Mouse (Mus musculus): ENCODE data around the gene Zfyve26.
"Not testable (repeated sequence)": the region's sequence is repeated elsewhere in the genome, so short reads cannot be mapped to it uniquely, and the experiment has no call there.

Zfyve26 gene

DNA sequence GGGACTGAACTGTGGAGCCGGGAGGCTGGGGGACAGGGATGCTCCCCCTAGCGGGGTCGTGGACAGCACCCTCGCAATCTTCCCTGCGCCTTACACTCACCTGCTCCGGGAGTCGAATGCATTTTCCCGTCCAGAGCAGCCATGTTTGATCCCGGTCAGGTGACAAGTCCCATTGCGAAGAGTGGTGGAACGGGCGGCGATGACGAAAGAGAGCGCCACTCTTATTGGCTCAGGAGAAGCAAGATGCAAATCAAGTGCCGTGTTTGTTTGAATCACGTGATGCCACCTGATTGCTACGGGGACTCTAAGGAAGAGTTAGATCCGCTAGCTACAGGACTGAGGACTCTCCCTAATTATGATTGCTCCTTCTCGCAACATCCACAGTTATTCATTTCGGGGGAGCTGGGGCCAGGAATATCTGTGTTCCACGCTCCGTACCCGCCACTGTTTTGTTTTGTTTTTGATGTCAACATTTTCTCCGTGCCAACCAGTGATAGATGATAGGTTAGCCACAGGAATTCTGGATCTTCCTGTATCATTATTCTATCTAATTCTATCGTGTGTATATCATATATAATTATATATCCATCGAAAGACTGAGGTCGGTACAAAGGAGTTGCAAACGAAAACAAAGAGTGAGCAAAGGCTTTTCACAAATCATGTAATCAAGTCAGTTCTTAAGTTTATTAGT is at the start of gene Zfyve26:
Gene Zfyve26 (minus strand): TSS at position 179 of the 691 bp plus-strand sequence.
- peak; percentile 88 to 92 for DNase-seq (ENCODE audit: low spot score in 2 of 2)

DNA sequence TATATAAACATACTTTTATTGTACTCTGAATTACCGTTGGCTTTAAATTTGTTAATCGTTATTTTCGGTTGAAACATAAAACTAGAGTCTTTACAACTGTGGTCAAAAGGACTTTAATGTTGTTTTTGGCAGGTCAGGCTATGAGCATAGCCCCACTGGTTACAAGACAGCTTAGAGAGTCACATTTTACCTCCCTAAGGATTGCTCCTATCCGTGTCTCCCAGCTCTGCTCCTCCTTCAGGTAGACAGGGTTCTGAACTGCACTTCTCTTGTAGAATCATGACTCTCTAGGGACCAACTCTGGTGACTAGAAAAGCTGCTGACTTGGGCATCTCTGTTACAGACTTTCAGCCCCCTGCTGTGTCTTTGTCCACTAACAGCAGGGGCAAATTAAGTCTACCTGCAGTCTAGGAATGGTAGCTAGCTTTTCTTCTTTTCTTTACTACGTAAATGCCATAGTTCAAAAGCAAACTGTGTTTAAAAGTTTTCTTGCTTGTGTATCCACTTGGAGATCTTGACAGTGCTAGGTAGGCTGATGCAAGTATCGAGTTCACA is 45.3 kb upstream of the Zfyve26 start:
- DNase-seq (ENCODE audit: low spot score in 2 of 2) = no peak

DNA sequence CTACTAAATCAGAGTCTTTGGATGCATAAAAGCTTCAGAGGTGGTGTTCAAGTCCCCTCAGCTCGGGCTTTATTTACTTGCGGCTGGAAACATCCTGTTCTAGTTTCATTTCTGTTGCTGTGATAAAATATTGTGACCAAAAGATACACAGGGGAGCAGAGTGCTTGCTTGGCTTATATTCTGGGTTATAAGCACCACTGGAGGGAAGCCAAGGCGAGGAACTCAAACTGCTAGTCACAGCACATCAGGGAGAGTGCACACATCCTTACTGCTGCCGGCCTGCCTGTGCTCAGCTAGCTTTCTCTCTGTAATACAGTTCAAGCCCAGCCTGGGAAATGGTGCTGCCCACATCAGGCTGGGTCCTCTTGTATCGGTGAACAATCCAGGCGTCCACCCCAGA is 44.4 kb upstream of the Zfyve26 start:
- DNase-seq (ENCODE audit: low spot score in 2 of 2) = peak in 1 of 2 experiments; percentile 34

DNA sequence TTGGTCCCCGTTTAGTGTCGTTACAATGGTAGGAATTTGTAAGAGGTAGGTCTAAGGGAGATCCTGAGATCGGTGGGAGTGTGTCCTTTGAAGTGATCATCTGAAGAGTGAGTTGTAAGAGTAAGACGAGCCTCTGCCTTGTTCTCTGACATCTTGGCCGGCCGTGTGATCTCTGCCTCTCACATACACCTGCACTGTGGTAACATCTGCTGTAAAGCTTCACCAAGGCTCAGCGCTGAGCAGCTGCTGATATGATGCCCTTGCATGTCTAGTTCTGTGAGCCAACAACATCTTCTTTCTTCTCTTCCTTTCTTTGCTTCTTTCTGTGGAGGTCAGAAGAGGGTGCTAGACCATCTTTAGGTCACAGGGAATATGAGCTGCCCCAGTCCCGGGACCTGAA is 42.7 kb upstream of the Zfyve26 start:
- DNase-seq (ENCODE audit: low spot score in 2 of 2) = no peak

DNA sequence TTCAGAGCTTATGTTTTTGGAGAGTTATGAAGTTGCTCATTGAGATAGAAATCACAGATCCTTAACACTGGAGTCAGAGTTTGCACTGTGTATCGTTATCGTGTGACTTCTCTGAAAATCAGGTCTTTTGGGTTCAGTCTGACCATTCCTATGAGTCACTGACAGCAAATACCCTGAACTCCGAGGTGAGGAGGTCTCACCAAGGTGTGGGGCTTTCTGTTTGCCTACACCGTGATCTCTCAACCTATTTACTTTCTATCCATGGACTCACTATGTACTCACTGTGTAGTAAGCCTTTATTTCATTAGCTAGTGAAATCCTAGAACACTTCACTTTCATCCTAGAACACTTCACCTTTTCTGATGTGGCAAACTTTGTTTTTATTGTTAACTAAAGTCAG is 35.6 kb upstream of the Zfyve26 start:
- no peak for DNase-seq (ENCODE audit: low spot score in 2 of 2)

DNA sequence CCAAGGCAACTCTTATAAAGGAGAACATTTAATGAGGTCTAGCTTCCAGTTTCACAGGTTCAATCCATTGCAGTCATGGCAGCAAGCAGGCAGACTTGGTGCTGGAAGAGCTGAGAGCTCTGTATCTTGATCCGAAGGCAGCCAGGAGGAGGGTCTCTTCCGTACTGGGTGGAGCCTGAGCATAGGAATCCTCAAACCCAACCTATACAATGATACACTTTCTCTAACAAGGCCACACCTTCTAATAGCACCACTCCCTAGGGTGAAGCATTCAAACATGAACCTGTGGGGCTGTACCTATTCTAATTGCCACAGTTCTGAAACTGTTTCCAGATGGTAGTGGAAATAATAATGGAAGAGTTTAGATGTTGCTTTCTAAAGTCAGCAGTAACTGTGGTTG is 34.5 kb upstream of the Zfyve26 start:
- no peak for DNase-seq (ENCODE audit: low spot score in 2 of 2)

DNA sequence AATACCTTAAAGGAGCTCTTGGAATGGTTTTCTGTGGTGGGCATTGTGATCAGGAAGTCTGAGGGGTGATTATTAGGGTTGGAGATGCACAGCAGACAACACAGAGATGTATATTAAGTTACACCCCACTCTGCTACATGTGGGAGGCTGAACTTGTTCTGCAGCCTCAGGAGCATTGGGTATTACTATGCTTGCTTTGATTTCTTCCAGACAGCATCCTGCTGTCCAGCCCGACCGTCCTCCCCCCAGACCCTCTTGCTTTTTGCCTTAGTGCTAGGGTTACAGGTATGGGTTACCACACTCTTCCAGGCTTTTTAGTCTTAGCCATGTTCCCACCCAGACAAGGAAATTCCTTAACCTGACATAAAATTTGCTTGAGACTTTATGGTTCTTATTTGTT is 31.8 kb upstream of the Zfyve26 start:
- no peak for DNase-seq (ENCODE audit: low spot score in 2 of 2)

DNA sequence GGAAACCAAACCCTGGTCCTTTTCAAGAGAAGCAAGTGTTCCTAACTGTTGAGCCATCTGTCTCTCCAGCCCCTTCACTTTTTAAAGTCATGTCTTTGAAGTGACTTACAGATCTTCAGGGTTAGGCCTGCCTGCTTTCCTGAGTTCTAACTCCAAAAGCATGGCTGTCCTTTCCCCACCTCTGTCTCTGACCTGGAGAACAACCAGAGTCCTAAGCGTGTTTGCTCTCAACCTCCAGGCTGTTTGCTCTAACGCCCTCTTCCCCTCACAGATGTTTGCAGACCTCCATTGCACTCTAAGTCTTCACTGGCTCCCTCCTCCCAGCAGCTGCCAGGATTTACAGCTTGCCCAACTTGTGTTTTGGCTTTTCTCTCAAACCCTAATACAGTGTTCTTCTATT is 30.6 kb upstream of the Zfyve26 start:
- DNase-seq (ENCODE audit: low spot score in 2 of 2) = no peak

DNA sequence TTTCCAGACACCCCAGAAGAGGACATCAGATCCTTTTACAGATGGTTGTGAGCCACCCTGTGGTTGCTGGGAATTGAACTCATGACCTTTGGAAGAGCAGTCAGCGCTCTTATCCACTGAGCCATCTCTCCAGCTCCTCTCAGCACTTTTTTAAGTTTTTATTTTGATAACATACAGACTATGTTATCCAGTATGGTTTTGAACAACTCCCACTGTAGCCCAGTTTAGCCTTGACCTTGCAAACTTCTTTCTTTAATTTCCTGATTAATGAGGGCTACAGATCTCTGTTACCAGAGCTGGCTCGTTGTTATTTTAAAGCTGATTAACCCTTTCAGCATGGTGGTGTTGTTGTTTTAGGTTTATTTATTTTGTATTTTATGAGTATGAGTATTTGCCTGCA is 30.1 kb upstream of the Zfyve26 start:
- DNase-seq (ENCODE audit: low spot score in 2 of 2) = no peak

DNA sequence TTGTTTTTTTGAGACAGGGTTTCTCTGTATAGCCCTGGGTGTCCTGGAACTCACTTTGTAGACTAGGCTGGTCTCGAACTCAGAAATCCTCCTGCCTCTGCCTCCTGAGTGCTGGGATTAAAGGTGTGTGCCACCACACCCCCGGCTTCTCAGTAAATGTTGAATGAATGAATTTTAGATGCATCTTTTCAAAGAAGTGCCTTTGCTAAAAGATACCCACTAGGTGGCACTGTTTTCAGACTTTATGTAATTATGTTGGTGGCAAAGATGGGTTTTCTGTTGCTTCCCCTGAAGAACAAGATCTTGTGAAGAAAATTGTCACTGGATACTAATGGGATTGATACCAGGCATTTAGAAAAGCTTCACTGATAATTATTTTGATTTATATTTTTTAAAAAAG is 26.4 kb upstream of the Zfyve26 start:
- DNase-seq (ENCODE audit: low spot score in 2 of 2) = not testable (repeated sequence)

DNA sequence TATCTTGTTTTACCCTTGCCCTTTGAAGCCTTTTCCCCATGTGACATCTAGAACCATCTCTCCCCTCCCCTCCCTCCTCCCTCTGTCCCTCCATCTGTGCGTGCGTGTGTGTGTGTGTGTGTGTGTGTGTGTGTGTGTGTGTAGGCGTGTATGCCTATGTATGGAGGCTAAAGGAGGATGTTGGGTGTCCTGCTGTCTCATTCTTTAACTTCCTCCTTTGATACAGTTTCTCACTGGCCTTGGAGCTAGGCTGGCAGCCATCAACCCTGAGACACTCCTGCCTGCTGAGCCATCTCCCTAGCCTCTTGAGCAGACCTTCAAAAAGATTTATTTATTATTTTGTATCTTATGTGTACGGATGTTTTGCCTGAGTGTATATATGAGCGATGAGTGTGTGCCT is 24.8 kb upstream of the Zfyve26 start:
- DNase-seq (ENCODE audit: low spot score in 2 of 2) = no peak

DNA sequence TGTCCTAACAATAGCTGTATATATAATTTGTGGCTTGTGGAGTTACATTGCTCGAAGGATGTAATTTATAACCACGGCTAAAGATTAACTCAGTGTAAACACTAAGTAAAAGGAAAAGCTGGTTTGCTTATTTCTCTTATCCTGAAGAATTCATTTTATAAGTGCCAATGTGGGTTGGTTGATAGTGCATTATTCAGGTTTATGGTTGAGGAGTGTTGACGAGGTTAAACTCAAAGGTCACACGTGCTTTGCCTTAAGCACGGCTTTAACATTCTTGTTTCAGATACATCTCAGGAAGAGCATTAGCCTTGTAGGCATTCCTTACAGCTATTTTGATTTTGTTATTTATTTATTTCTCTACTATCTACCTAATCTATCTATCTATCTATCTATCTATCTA is 21.2 kb upstream of the Zfyve26 start:
- DNase-seq (ENCODE audit: low spot score in 2 of 2) = no peak

DNA sequence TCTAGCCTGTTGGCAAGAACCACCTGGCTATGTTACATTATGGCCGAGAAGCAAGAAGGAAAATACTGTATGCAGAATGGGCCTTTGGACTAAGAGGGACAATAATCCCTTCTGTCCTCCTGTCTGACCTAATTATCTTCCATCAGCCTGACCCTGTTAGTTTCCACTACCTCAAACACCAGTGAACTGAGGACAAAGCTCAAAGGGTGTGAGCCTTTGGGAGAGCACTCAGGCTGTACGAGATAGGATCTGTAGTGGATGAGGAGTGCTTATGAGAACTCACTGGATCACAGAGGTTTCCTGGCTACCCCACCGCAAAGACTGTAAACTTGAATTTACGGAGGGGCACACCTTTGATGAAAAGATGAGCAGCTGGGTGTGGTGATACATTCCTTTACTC is 17.6 kb upstream of the Zfyve26 start:
- DNase-seq (ENCODE audit: low spot score in 2 of 2) = no peak

DNA sequence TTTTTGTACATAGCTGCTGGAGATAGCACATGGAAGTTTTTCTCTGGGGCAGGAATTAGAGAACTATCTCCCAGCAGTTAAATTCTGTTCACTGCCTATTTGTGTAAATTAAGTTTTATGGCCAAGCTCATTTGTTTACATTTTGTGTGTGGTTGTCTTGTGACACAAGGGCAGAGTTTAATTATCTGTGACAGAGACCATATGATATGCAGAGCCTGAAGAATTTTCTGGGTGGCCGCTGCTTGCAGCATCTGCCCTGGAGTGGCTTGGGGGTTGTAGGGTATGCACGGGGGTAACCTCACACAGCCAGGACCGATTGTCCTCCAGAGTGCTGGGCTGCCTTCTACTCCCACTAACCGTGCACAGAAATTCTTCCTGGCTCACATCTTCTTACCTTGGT is 9.9 kb upstream of the Zfyve26 start:
- no peak for DNase-seq (ENCODE audit: low spot score in 2 of 2)

DNA sequence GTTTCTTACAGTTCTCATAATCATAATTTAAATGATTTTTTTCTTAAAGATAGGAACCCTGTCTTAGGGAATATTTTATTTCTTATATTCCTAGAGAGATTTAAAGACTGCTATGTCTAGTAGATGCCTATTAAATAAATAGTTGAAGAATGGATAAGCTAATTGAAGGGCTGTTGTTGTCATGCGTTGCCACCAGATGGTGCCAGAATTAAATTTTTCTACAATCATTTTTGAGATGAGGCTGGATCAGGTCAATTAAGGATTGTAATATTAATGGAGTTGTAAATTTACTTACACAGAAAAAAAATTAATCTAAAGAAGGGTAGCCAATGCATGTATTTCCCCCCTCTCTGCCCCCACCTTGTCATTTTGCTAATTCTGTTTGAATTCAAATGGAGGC is 9.0 kb upstream of the Zfyve26 start:
- no peak for DNase-seq (ENCODE audit: low spot score in 2 of 2)

DNA sequence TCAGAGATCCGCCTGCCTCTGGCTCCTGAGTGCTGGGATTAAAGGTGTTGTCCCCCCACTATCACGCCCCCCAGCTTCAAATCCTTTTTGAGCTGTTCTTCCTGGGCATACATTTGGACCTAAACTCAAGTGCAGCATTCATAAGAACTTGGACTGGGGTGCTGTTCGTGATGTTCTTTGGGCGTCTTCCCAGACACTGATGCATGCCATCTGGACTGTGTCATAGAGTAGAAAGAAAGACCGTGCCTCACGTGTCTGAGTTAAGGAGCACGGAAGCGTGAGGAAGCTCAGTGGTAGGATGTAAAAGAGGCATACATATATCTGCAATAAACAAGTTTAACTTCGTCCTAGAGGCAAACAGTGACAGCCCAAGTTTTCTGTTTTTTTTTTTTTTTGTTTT is 5.7 kb upstream of the Zfyve26 start:
- no peak for DNase-seq (ENCODE audit: low spot score in 2 of 2)

DNA sequence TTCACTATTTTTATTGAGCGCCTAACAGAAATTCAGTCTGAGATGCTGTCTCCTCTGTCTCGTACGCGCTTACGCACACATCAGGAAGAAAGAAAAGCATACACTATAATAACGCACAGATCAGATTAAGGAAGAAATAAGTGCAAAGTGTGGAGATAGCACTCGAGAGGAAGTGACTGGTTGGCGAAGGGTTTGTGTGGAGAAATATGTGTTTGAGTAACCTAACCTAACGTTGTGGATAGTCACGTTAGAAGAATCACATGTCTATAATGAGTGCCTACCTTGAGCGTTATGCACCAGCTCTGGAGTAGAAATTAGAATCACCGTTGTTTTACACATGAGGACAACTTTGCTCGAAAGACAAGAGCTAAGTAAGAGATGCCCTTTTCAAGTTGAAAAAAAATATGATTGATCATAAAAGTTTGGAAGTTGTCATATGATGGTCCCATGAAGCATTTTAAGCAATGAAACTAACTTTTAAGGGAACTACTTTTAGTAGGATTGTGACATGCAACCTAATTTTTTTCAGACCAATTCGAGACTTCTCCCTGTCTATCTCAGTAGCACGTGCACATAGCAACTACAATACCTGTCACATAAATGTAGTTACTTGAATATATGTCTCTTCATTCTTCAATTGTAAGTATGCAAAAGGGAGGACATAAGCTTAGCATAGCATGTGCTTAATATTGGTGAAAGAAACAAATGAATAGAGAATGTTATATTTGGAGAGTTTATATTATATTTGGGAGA is 2.0 kb upstream of the Zfyve26 start:
- DNase-seq (ENCODE audit: low spot score in 2 of 2) = no peak

DNA sequence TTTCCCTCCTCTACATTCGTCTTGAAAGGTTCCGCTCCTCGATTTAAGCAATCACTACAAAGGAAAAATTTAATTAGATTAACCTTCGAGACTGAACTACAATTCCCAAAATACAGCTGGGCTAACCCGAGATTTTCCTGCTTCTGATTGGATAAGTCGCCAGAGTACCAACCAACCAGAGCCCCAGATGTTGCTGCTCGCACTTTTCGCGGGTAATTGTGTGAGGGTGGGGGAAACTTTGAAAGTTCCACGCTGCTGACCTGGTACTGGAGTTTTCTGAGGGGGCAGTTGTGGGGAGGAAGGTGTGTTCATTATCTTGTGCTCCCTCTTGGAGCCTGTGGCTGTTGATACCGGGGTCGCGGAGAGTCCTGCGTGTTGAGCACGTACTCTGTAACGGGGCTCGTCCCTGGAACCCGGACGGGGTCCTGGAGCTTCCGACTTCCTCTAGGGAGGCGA is 1.0 kb upstream of the Zfyve26 start, which contains the start of gene Rad51b:
Gene Rad51b (plus strand): TSS at position 162 of the 456 bp plus-strand sequence.
- DNase-seq (ENCODE audit: low spot score in 2 of 2) = peak; percentile 66 to 68

DNA sequence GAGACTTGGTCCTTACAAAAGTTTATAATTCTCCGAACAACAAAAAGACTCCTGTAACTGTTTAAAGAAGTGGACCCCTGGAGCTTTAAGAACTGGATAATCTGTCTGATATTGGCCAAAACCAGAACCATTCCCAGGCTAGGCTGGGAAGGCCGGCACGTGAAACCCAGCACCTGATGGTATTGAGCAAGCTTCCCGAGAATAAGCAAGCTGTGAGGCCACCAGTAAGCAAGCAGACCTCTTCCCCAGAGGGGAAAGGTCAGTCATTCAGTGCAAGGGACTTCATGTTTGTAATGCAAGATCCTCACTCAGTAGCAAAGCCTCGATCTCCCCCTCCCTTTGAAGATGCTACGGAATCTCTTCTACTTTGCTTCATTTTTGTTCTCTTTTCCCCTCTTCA is 3.2 kb downstream of the Zfyve26 start:
- DNase-seq (ENCODE audit: low spot score in 2 of 2) = no peak

DNA sequence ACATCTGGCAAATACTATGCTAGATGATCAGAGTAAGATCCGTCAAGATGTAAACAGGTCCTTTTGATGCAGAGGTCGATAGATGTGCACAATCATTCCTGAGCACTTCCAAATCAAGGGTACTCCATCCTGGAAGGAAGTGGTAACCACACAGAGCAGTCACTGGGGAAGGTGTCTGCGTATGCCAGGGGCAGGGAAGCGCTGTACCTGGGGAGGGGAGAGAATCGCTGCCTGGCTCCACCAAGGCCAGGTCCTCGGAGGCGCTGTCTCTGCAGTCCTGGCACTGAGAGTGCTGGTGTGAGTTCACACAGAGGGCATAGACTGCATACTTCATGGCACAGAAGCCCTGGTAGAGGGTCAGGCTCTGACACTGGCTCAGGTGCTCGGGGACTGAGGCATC is 13.5 kb downstream of the Zfyve26 start:
- no peak for DNase-seq (ENCODE audit: low spot score in 2 of 2)

DNA sequence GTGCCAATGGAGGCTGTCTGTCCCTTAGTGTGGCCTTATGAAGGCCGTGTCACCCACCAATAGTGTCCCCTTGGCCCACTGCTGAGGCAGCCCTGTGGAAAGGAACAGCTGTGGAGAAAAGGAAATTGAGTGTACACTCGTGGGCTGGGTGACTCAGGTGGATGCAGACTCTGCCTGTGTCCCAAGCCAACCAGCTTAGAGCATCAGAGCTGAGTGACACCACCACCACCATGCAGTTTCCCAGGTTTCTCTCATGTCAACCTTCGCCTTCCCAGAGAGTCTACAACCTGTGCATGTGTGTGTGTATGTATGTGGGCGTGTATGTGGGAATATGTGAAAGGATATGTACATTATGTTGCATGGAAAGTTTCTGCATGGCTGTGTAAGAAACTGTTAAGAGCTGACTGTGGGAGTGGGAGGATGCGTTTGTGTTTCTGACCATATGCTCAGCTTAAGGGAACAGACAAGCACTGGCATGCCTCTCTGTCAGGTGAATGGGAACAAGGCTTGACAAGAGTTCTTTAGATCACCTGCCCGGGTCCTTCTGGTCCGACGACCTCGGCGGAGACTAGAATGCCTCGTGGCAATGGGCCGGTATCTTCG is 16.5 kb downstream of the Zfyve26 start:
- no peak for DNase-seq (ENCODE audit: low spot score in 2 of 2)

DNA sequence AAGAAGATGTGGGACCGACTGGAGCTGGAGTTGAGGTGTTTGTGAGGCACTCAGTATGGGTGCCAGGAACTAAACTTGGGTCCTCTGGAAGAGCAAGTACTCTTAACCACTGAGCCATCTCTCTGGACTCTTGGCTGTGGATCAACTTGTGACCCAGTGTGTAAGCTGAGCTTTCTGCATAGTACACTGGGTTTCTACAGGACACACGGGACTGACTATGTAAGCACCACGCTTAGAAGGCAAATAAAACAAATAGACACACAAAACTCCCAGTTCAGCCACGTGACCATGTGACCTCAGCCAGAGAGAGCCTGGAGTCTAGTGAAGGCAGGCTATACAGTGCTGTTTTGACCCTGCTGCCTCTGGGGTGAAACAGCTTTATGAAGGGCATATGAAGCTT is 23.5 kb downstream of the Zfyve26 start:
- no peak for DNase-seq (ENCODE audit: low spot score in 2 of 2)

DNA sequence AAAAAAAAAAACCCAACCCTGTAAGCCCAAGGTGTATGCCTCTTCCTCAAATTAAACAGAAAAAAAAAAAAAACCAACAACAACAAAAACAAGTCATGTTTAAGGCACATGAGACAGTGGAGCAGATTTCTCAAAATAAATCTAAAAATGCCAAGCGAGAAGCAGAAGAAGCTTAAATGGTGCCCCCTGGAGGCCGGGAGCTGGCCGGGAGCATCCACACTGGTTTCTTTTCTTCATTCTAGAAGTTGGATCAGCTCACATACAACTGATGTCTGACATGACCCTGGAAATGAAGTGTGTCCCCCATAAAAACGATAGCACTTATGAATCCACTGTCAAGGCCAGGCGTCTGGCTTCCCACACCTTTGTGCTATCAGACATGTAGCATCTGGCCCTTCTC is 35.1 kb downstream of the Zfyve26 start:
- DNase-seq (ENCODE audit: low spot score in 2 of 2) = no peak
